19 mouse cellular contexts compared by ENCODE assay signal in genomic region chr2:38525034-38525433, GRCm38 (mm10). TPM values are rescaled to one million over a fixed set of nuclear protein-coding genes. Genes with fewer than 3 reads are reported as not detected.
A peak's percentile ranks its signal among the peaks of the same experiment; 100 is the strongest.
DNase-seq lines count a peak whose midpoint lies in the region; ATAC-seq lines count a peak whose summit lies in the region.
"Had no signal": no experiment of that assay in that cellular context is flagged by ENCODE, and none has a peak within 500 bp of the region (broad histone marks: within the 10 kb centered on the region; RNA-seq: fewer than 3 reads in every experiment).

No protein-coding gene starts in this region.

- WGBS in liver, embryonic 15.5 days (ENCODE audit: insufficient replicate concordance) = 65% methylated on average over 3 of the region's 3 CpGs
- WGBS in liver, embryonic 11.5 days = 83% methylated on average over 3 of the region's 3 CpGs

- 0 out of 2 replicates have a peak overlapping the region, but pooled peaks have one; percentile 24 for H3K27ac ChIP-seq in liver, embryonic 15.5 days (replicated peaks)
- no peak overlapping the region for H3K27ac ChIP-seq in liver, embryonic 11.5 days (ENCODE audit: low read depth, low read length)
- H3K27ac ChIP-seq: embryonic facial prominence, embryonic 12.5 days; heart, adult 2 months; heart, embryonic 15.5 days; hindbrain, embryonic 13.5 days; hindbrain, postnatal 0 days had no signal

- H3K27me3 ChIP-seq in liver, embryonic 15.5 days = no peaks in the 10 kb centered on the region
- H3K27me3 ChIP-seq in liver, embryonic 11.5 days (replicated peaks; ENCODE audit: control insufficient read depth, insufficient read depth, low read length) = no peaks in the 10 kb centered on the region
- H3K27me3 ChIP-seq: embryonic facial prominence, embryonic 12.5 days; forebrain, embryonic 12.5 days; heart, embryonic 15.5 days; hindbrain, embryonic 13.5 days had no signal

- no peaks in the 10 kb centered on the region for H3K9me3 ChIP-seq in liver, embryonic 15.5 days (replicated peaks)
- H3K9me3 ChIP-seq in liver, embryonic 11.5 days (ENCODE audit: control insufficient read depth, low read length) = no peaks in the 10 kb centered on the region
- H3K9me3 ChIP-seq: embryonic facial prominence, embryonic 12.5 days; forebrain, embryonic 12.5 days; heart, embryonic 15.5 days; hindbrain, embryonic 13.5 days had no signal

- H3K4me1 ChIP-seq in liver, embryonic 15.5 days (replicated peaks) = peaks cover 59% of the 10 kb centered on the region
- peaks cover 31% of the 10 kb centered on the region for H3K4me1 ChIP-seq in liver, embryonic 11.5 days (replicated peaks; ENCODE audit: control insufficient read depth, insufficient read depth, low read length)

- no peaks in the 10 kb centered on the region for H3K36me3 ChIP-seq in liver, embryonic 15.5 days (replicated peaks)
- H3K36me3 ChIP-seq in liver, embryonic 11.5 days (ENCODE audit: control insufficient read depth, insufficient read depth, low read length) = no peaks in the 10 kb centered on the region
- H3K36me3 ChIP-seq: embryonic facial prominence, embryonic 12.5 days; heart, embryonic 15.5 days; hindbrain, embryonic 13.5 days had no signal

- no peak overlapping the region for H3K9ac ChIP-seq in liver, embryonic 15.5 days
- H3K9ac ChIP-seq in liver, embryonic 11.5 days (ENCODE audit: low read depth, low read length) = no peak overlapping the region
- H3K9ac ChIP-seq: embryonic facial prominence, embryonic 12.5 days; forebrain, embryonic 12.5 days; heart, embryonic 15.5 days; hindbrain, embryonic 13.5 days had no signal

- no peak for ATAC-seq in liver, embryonic 15.5 days (ENCODE audit: insufficient read depth)
- ATAC-seq in liver, embryonic 11.5 days (replicated peaks; ENCODE audit: low FRiP score) = no peak
- ATAC-seq: forebrain, embryonic 16.5 days; hindbrain, postnatal 0 days had no signal

- no peak overlapping the region for H3K4me2 ChIP-seq in liver, embryonic 15.5 days
- no peak overlapping the region for H3K4me2 ChIP-seq in liver, embryonic 11.5 days
- H3K4me2 ChIP-seq: embryonic facial prominence, embryonic 12.5 days; forebrain, embryonic 12.5 days; heart, embryonic 11.5 days; heart, embryonic 15.5 days; hindbrain, embryonic 13.5 days had no signal

- no peak overlapping the region for H3K4me3 ChIP-seq in liver, embryonic 15.5 days (replicated peaks)
- no peak overlapping the region for H3K4me3 ChIP-seq in liver, embryonic 11.5 days (ENCODE audit: low read depth, low read length)
- H3K4me3 ChIP-seq: embryonic facial prominence, embryonic 12.5 days; forebrain, embryonic 12.5 days; heart, adult 2 months; heart, embryonic 15.5 days; hindbrain, embryonic 13.5 days had no signal

- DNase-seq in adrenal gland, adult 8-10 months = peak; percentile 59
- DNase-seq in adrenal gland, postnatal 4 days (ENCODE audit: low spot score in 2 of 2) = no peak
- DNase-seq in liver, embryonic 11.5 days (ENCODE audit: low spot score) = no peak
- DNase-seq in fat pad, adult 2 months (ENCODE audit: extremely low read depth, low read depth, low spot score) = peak; percentile 45
- DNase-seq in urinary bladder, postnatal 25 days (ENCODE audit: low spot score) = no peak
- DNase-seq: cerebellum, adult 2 months; cerebellum, postnatal 10 days; embryo, embryonic 11 days; gastrocnemius, postnatal 10 days; heart, adult 2 months; heart, postnatal 14 days had no signal

RNA-seq across cellular contexts. Expression of gene Nek6, which starts 13.6 kb away (rescaled TPM):
- 10 to 100 TPM in 3 of 4 experiments, 1 to 10 TPM in 1; 9.3 to 27.3 (median 18.6) TPM for total RNA-seq in adrenal gland, adult 8-10 months (2022)
- 10 to 100 TPM; 26.2 to 29.8 TPM for total RNA-seq in adrenal gland, postnatal 4 days (2021)
- polyA plus RNA-seq in liver, embryonic 15.5 days (2015; fragmentation: Nextera tagmentation; extraction: Ambion mirVana) = 36.2 and 37.3 TPM in 2 replicates
- polyA plus RNA-seq in liver, embryonic 11.5 days (2014; fragmentation: Nextera tagmentation; extraction: Ambion mirVana) = 64.9 and 66.2 TPM in 2 replicates

Comparison
In these comparisons a context has a peak if more than half of its experiments do, and no peak if none do; other contexts are left out.
1. DNase-seq: peak in adrenal gland, adult 8-10 months (single experiment) and fat pad, adult 2 months (single experiment); none in adrenal gland, postnatal 4 days (0 of 2), liver, embryonic 11.5 days (single experiment) and urinary bladder, postnatal 25 days (single experiment).